Comparison of ENCODE assay signal across 18 mouse cellular contexts in genomic region chr15:10799656-10800055, GRCm38 (mm10).
"Had no signal": no experiment of that assay in that cellular context is flagged by ENCODE, and none has a peak within 500 bp of the region (broad histone marks: within the 10 kb centered on the region; RNA-seq: fewer than 3 reads in every experiment).

No protein-coding gene starts in this region.

- H3K4me1 ChIP-seq: midbrain, embryonic 10.5 days; midbrain, embryonic 12.5 days; neural tube, embryonic 13.5 days; neural tube, embryonic 15.5 days had no signal

- H3K27me3 ChIP-seq: midbrain, embryonic 12.5 days; neural tube, embryonic 13.5 days; neural tube, embryonic 15.5 days had no signal

- H3K4me3 ChIP-seq: midbrain, embryonic 10.5 days; midbrain, embryonic 12.5 days; myocyte; neural tube, embryonic 13.5 days; neural tube, embryonic 15.5 days had no signal

- H3K9ac ChIP-seq: liver, embryonic 14.5 days; lung, embryonic 14.5 days; midbrain, embryonic 12.5 days; neural tube, embryonic 13.5 days; neural tube, embryonic 15.5 days had no signal

- H3K27ac ChIP-seq: liver, embryonic 14.5 days; midbrain, embryonic 10.5 days; midbrain, embryonic 12.5 days; neural tube, embryonic 13.5 days; neural tube, embryonic 15.5 days had no signal

- H3K36me3 ChIP-seq: midbrain, embryonic 10.5 days; midbrain, embryonic 12.5 days; neural tube, embryonic 13.5 days; neural tube, embryonic 15.5 days had no signal

- H3K9me3 ChIP-seq: midbrain, embryonic 10.5 days; midbrain, embryonic 12.5 days; neural tube, embryonic 13.5 days; neural tube, embryonic 15.5 days had no signal

- DNase-seq: lung, adult 18-20 months; lung, embryonic 14.5 days; lung, postnatal 14 days; midbrain, embryonic 14.5 days; retina, postnatal 1 day; right cerebral cortex, adult 18-20 months; right cerebral cortex, postnatal 25 days; right cerebral cortex, postnatal 4 days; spleen, adult 18-20 months; thymus, adult 18-20 months; thymus, postnatal 14 days; thymus, postnatal 36 days had no signal
